Mouse (Mus musculus) erythroblast, embryonic 14.5 days (primary cell): ENCODE data around the gene Lonp1. TPM values are rescaled to one million over a fixed set of nuclear protein-coding genes. Genes with fewer than 3 reads are reported as not detected.
"Not testable (repeated sequence)": the region's sequence is repeated elsewhere in the genome, so short reads cannot be mapped to it uniquely, and the experiment has no call there.

Experiments used
- H3K27me3 ChIP-seq: 2 replicates; pipeline ENCODE4 v1.6.1; 2012; ENCODE audit warnings: inconsistent platforms; ENCODE audit not compliant: control insufficient read depth
- H3K36me3 ChIP-seq: 2 replicates; pipeline ENCODE4 v1.6.1; 2012; ENCODE audit warnings: mild to moderate bottlenecking, inconsistent platforms; ENCODE audit not compliant: control insufficient read depth
- H3K4me1 ChIP-seq: 2 replicates; pipeline ENCODE4 v1.6.1; 2012; ENCODE audit warnings: inconsistent platforms; ENCODE audit not compliant: control insufficient read depth
- H3K4me3 ChIP-seq: replicated peaks from 2 replicates; pipeline ENCODE3; 2012; ENCODE audit warnings: moderate library complexity, mild to moderate bottlenecking, inconsistent platforms
- H3K9me3 ChIP-seq: 2 replicates; pipeline ENCODE4 v1.6.1; 2012; ENCODE audit warnings: low read length, inconsistent platforms, mixed read lengths; ENCODE audit not compliant: control insufficient read depth
- GATA1 ChIP-seq: IDR thresholded peaks from 2 replicates; pipeline ENCODE4 v1.6.1; 2012; ENCODE audit warnings: low read length, inconsistent platforms, mixed read lengths
- TAL1 ChIP-seq: IDR thresholded peaks from 3 replicates; pipeline ENCODE4 v1.6.1; 2012; ENCODE audit warnings: low read length, inconsistent platforms, mixed read lengths
- polyA plus RNA-seq: library from polyadenylated mRNA; stranded (reverse); fragments of >175 nt; gene quantifications from 2 replicates; pipeline ENCODE4 v1.2.3, GENCODE M21; 2012

Gene Lonp1
- polyA plus RNA-seq, 1 experiment, result 6.7 TPM

- Histone ChIP-seq H3K4me3 (peak within 1 kb of the TSS; percentile 77), H3K36me3 (peaks cover 53% of the 10 kb centered on the region), H3K9me3 (no peaks in the 10 kb centered on the region), H3K27me3 (no peaks in the 10 kb centered on the region), H3K4me1 (peaks cover 76% of the 10 kb centered on the region)
- no peak for TF ChIP-seq GATA1
- no peak for TF ChIP-seq TAL1
Measured at GRCm38 (mm10) chr17:56613236-56613844, 13.3 kb downstream of the Lonp1 start, which contains the start of gene Rpl36. Gene Rpl36, plus strand, starts transcription at chr17:56613416.

- not testable (repeated sequence) for H3K9me3 ChIP-seq, H3K27me3 ChIP-seq
- peak overlapping the region; percentile 50 for H3K4me3 ChIP-seq
- H3K4me1 ChIP-seq, result peaks cover 84% of the 10 kb centered on the region
- H3K36me3 ChIP-seq, result peaks cover 53% of the 10 kb centered on the region
Measured at GRCm38 (mm10) chr17:56612565-56612939, 14.1 kb downstream of the Lonp1 start.

GRCm38 (mm10) chr17:56611861-56612564 is 14.7 kb downstream of the Lonp1 start:
- peaks cover 85% of the 10 kb centered on the region for H3K4me1 ChIP-seq
- peaks cover 53% of the 10 kb centered on the region for H3K36me3 ChIP-seq
- H3K9me3 ChIP-seq, result no peaks in the 10 kb centered on the region
- H3K27me3 ChIP-seq, result no peaks in the 10 kb centered on the region
- TF ChIP-seq GATA1, result no peak
- TF ChIP-seq TAL1, result no peak
- H3K4me3 ChIP-seq, result peak overlapping the region; percentile 50

- Histone ChIP-seq H3K27me3 (no peaks in the 10 kb centered on the region), H3K4me1 (peaks cover 82% of the 10 kb centered on the region), H3K4me3 (peak overlapping the region; percentile 50), H3K9me3 (no peaks in the 10 kb centered on the region), H3K36me3 (peaks cover 53% of the 10 kb centered on the region)
- no peak for TF ChIP-seq GATA1
- TF ChIP-seq TAL1, result no peak
Measured at GRCm38 (mm10) chr17:56611323-56611722, 15.4 kb downstream of the Lonp1 start.

- TF ChIP-seq TAL1 (no peak), GATA1 (no peak)
- Histone ChIP-seq H3K4me1 (peaks cover 66% of the 10 kb centered on the region), H3K9me3 (no peaks in the 10 kb centered on the region)
Measured at GRCm38 (mm10) chr17:56609452-56610171, 17.1 kb downstream of the Lonp1 start, which contains the start of gene 2410015M20Rik. Gene 2410015M20Rik, minus strand, starts transcription at chr17:56609771.

GRCm38 (mm10) chr17:56608699-56609098 is 18.0 kb downstream of the Lonp1 start:
- peaks cover 54% of the 10 kb centered on the region for H3K36me3 ChIP-seq
- H3K4me1 ChIP-seq, result peaks cover 57% of the 10 kb centered on the region
- TF ChIP-seq TAL1, result no peak
- no peak for TF ChIP-seq GATA1

More at GRCm38 (mm10) chr17:56609452-56610171, 17.1 kb downstream of the Lonp1 start, which contains the start of gene 2410015M20Rik:
- Histone ChIP-seq H3K27me3 (no peaks in the 10 kb centered on the region), H3K4me3 (peak within 1 kb of the TSS; percentile 80), H3K36me3 (peaks cover 53% of the 10 kb centered on the region)

GRCm38 (mm10) chr17:56607521-56608062 is 19.1 kb downstream of the Lonp1 start:
- no peak for TF ChIP-seq TAL1
- no peak for TF ChIP-seq GATA1
- Histone ChIP-seq H3K4me1 (peaks cover 48% of the 10 kb centered on the region), H3K9me3 (no peaks in the 10 kb centered on the region), H3K4me3 (no peak overlapping the region), H3K36me3 (peaks cover 65% of the 10 kb centered on the region), H3K27me3 (no peaks in the 10 kb centered on the region)

More at GRCm38 (mm10) chr17:56608699-56609098, 18.0 kb downstream of the Lonp1 start:
- Histone ChIP-seq H3K9me3 (no peaks in the 10 kb centered on the region), H3K4me3 (peak overlapping the region; percentile 80), H3K27me3 (no peaks in the 10 kb centered on the region)

GRCm38 (mm10) chr17:56605431-56605830 is 21.3 kb downstream of the Lonp1 start:
- Histone ChIP-seq H3K4me3 (no peak overlapping the region), H3K36me3 (peaks cover 84% of the 10 kb centered on the region), H3K9me3 (no peaks in the 10 kb centered on the region), H3K27me3 (no peaks in the 10 kb centered on the region), H3K4me1 (peaks cover 26% of the 10 kb centered on the region)
- TF ChIP-seq TAL1 (no peak), GATA1 (no peak)

- no peaks in the 10 kb centered on the region for H3K9me3 ChIP-seq
- no peak overlapping the region for H3K4me3 ChIP-seq
- no peak for TF ChIP-seq TAL1
- no peak for TF ChIP-seq GATA1
- peaks cover 19% of the 10 kb centered on the region for H3K4me1 ChIP-seq
- H3K36me3 ChIP-seq, result peaks cover 94% of the 10 kb centered on the region
- no peaks in the 10 kb centered on the region for H3K27me3 ChIP-seq
Measured at GRCm38 (mm10) chr17:56604422-56604821, 22.3 kb downstream of the Lonp1 start.
